Mouse (Mus musculus) cerebellum, postnatal 10 days (tissue): ENCODE measurements at regions not wholly inside any gene's neighbourhood (a gene's known extent, or its start where the extent isn't known, plus 50 kb on each side); places are given as distances from the start of the nearest gene placed in this dataset.
A peak's percentile ranks its signal among the peaks of the same experiment; 100 is the strongest.

Experiments used
- DNase-seq, 2 experiments: peaks; one replicate each; pipeline ENCODE4 v3.0.0; 2021; ENCODE audit warnings: mixed read lengths in 2 of 2

DNA sequence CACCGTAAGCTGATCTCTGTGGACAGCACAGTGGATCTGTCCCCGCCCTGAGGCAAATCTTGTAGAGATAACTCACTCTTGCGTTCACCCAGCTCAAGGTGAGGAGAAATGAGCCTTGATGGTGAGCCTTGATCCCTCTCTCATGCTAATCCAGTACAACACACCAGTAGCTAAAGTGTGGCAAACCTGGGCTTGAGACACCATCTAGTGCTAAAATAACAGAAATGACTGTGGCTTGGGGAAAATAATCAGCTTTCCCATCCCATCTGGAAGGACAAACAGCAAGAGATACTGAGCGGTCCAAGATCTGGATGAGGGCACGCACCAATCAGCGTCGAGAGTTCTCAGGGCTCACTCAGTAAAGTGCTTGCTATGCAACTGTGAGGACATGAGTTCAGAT, 50.9 kb upstream of the Cbln4 start:
- DNase-seq, result no peak

DNA sequence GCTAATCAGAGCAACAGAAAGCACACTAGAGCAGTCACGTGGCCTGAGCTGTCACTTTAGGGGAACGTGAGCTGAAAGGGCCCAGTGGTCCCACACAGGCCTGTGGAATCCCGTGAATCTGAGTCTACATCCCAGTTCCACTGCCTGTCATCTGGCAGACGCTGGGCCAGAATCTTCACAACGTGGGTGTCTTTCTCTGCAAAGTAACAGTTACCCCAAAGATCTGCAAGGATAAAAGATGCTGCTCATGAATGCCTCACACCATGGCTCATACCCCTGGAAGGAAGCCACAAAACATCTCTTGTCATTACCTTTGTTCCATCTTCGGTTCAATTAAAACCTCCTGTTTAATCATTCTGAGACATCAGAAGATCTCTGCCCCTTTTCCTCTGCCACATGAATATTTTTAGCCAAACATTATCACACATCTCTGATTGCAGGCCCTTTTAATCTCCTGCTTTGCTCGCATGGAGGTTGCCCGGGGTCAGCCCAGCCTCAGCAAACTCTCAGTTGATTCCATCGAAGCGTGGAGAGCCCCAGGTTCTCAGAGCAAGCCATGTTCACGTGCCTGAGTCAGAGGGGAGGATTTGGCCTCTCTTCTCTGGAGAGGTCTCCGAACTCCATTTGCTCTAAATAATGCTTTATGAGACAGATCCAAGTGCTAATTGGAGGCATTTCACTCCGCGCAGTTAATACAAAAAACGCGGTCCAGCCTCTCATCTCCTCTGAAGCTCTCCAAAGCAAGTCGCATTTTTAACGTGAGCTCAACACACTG, 60.8 kb upstream of the Cbln4 start:
- DNase-seq, result peak; percentile 34 to 60

DNA sequence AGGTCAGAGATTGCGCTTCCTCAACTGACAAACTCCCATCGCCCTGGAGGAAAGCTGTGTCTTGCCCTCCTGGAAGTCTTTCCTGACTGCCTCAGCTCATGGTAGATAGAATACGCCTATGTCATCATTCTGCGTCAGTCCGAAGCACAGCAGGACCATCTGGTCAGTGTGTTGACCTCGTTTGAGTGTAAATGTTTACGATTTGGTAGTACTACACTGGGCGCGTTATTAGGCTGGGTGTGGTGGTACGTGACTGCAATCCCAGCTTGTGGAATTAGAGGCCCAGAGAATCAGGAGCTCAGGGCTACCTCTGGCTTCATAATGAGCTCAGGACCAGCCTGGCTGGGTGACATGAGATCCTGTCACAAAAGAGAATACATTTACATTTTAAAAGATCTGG, 62.0 kb upstream of the Cbln4 start:
- DNase-seq, result peak; percentile 68 to 73

DNA sequence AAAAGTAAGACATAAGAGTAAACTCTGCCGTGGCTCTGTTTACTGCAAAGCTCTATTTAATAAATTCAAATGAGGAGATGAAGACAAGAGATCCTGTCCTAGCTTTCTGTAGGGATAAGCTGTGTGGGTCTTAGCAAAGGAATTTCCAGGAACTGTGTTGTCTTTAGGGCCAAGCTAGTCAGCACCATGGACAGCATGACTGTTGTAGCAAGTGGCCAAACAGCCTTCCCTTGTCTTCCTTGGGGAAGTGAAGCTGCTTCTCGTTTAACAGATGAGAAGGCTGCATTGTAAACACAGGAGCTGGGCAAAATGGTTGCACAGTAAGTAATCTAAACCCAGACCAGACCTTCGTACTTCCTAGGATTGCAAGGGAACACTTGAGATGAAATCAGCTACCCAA, 67.4 kb upstream of the Cbln4 start:
- DNase-seq, result peak in 1 of 2 experiments; percentile 22

DNA sequence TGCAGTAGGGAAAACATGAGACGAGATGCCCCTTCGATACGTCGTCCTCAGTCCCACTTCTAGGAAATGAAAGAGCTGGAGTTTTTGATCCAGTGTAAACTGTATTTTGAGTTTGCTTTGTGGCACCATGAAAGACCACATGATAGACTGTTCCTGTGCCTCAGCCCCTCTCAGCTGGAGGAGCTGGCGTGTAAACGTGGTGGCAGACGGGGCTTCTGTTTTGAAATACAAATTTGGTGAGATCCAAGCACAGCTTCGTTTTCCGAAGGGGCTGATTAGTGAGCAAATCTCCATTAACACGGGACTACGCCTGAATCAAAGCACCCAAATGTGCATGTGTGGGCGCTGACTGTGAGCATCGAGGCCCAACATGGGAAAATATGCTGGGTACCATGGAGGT, 70.4 kb upstream of the Cbln4 start:
- DNase-seq, result no peak

DNA sequence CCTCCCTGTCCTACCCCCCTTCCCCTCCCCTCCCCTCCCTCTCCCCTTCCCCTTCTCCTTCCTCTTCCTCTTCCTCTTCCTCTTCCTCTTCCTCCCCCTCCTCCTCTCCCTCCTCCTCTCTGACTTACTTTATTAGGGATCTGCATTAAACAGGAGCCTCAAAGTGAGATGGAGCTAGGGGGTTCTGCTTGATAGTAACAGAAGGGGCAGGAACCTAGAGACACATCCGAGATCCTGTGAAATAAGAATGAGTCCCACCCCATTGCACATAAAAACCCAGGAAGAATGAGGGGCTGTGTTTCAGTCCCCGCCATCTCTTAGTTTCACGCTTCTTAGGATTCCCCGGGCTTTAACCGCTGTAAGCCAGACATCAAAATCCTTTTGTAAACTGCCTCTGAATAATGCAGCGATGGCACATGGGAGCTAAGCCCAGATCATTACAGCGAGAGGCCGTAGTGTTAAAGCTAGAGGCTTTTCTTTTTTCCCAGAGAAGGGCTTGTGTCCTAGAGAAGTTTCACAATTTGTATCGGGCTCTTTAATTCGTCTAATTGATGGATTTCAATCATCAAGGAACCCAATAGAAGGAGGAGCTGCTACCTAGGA, 72.4 kb upstream of the Cbln4 start:
- DNase-seq, result no peak

DNA sequence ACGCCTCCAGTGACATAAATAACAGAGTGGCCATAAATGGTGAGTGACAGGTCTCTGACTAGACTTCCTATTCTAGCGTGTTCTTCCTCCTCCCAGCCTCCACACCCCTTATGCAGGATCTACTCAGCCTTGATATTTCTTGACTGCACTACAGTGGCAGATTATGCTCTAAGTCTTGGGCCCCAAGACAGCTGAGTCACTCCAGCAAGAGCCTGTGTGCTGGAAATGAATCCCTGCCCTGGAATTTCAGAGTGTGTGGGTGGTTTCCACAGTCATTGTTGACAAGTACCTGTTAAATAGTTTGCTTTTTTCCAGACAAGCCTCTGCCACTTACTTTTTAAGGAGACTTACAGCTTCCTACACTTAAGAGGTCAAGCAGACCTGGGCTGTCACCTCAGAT, 84.3 kb upstream of the Cbln4 start:
- DNase-seq, result no peak

DNA sequence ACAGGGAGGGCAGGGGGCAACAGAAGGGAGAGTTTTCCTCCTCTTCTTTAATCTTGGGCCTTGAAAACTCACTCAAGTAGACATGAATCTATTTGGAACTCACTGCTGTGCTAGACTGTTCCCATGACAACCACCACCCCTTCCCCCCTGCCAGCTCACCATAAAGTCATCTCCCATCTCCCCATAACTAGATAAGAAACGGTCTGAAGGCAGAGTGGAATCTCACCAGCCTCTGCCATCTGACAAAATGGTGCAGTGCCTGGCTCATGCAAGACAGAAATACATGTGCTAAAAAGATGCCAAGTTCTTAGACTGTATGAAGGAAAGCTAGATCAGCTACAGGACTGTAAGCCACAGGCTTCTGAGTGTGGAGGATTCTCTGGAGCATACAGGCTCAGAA, 88.0 kb upstream of the Cbln4 start:
- DNase-seq, result no peak

DNA sequence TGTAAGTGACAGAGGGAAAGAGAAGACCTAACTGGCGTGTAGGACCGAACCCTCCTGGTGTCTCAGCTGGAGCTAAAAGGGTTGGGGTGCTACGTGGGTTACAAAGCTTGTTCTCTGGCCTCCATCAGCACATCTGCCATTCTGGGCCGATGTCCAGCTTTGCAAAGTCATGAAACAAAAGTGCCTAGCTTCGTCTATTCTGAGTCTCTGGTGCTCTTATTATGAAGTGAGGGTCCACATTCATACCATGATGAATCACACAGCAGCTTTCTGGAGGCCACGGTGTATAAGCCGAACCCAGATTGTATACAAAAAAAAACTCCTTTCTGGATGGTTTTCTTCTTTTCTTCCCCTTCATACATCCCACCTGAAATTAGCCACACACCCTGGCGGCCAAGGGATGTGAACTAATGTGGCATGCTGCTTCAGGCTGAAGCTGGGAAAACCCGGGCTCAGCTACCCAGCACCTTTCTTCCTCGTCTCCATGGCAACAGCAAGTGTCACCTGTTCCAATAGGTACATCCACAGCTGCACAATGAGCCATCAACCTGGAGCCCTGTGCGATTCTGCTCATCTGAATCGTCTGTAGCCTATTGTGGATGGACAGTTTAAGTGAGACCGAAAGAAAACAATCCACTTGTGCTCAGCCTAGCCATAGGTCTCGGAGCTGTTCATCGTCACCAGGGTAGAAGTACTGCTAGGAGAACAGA, 89.5 kb upstream of the Cbln4 start:
- DNase-seq, result peak; percentile 56 to 70

DNA sequence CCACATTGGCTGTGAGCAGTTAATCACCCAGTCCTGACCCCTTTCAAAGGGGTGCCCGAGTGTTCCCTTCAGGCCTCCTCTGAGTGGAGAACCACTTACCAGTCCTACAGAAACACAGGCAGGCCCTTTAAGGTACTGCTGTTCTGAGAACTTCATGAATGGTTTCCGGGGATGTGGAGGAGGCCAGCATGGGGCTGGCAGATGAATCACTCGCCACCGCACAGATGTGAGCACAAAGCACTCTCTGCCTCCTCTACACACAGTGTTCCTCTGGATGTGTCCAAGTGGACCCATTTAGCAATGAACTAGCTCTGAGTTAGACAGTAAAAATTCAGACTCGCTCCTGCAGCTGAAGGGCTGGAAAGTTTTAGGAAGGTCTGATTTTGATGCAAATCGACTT, 96.8 kb upstream of the Cbln4 start:
- DNase-seq, result no peak

DNA sequence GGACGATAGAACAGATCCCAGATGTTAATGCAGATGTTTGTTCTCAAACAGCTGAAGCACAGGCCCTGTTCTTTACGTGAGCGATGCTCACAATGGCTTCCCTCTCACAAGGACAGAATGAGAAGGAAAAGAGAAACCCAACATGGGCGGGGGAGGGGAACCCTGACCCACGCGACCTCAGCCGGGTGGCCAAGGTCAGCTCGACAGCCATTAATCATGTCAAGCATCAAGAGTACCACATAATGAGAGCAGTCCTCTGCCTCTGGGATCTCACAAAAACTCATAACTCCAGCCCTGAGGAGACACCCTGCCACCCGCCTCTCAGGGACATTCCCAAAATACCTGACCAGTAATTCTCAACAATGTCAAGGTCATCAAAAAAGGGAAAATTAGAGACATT, 100.0 kb upstream of the Cbln4 start:
- DNase-seq, result no peak

DNA sequence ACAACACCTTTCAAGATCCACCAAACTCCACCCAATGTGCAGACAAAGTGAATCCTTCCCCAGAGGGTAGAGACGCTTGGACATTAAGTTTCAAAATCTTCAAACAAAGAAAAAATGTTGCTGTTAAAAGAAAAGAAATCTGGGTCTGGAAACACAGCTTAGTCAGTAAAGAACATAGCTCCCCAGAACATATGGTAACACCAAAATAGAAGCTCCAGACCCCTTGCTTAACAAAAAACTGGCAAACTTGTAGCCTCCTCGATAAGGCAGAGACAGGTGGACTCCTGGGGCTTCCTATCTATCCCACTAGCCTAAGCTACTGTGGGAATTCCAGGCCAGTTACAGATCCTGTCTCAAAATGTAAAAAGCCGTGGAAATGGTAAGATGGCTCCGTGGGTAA, 99.6 kb upstream of the Mc3r start:
- DNase-seq, result no peak

DNA sequence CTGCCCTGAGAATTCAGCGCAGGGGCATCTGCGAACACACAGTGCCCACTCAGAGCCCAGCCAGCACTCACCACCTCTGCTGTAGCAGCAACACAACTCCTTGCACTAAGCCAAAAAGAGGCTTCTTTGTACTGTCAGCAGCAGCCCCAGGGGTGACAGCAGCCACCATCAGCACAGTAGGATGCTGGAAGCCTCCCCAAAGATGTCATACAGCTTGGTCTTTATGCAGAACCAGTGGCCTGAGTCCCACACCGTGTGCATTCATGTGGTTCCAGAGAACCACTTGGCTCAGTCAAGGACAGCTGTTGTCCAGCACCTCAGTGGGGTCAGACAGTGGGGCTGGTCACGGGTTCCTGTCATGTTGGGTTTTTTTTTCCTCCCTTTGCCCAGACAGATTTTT, 98.6 kb upstream of the Mc3r start:
- DNase-seq, result peak; percentile 60 to 72

DNA sequence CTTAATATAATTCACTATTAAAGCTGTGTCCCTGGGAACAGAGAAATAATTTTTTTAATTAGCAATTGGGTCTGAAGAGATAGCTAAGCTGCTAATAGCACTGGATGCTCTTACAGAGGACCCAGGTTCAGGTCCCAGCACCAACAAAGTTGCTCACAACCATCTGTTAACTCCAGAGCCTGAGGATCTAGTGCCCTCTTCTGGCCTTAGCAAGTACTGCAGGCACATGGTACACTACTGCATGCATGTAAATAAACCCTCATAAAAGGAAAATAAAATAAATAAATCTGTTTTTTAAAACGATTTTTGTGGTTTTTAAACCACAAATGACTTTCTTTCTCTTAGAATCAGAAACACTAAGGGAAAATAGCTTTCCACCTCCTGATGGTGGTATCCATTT, 97.4 kb upstream of the Mc3r start:
- peak in 1 of 2 experiments; percentile 19 for DNase-seq

DNA sequence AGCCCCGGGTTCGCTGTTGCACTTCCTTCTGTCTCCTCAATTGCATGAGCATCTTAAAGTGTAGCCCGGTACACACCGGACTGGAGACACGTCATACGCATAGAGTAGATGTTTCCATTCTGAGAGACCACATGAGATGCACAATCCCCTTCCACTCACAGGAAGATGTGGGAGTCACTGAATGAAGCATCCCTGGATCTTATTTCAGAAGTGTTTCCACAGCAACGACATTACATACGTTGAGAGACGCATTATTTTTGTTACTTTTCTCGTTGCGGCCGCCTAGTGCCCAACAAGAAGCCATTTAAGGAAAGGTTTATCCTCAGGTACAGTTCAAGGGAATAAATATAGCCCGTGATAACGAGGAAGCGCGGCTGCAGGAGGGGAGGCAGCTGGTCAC, 88.4 kb upstream of the Mc3r start:
- no peak for DNase-seq

DNA sequence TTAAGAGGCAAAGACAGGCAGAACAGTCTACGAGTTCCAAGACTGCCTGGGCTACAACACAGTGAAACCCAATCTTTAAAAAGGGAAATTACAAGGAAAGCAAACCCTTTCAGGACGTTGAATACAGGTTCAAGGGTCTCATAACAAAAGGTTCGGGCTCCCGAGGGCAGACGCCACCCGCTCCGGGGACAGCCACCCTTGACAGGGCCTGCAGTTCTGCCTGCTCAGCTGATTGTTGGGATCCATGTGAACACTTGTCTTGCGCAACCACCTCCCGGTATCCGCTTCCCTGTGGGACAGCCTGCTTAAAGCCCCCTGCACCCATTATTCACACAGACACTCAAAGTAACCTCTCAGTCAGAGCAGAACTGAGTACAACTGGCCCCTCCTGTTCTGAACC, 70.9 kb upstream of the Mc3r start:
- DNase-seq, result no peak

DNA sequence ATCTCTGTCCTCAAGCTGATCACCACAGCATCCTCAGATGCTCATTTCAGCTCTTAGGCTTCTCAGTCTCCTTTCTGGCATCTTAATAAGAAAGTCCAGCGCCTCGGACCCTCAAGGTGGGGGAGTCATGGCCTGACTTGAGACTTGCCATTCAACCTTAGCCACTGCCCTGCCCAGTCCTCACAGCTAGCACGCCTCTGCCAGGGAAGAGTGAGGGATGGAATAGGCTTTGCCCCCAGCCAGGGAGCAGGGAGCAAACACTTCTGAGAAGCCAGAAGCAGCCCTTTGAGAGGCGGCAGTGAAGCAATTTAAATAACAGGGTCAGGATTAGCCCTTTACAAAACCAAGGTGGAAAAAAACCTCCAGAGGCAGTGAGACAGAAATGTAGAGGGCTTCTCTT, 69.0 kb upstream of the Mc3r start:
- no peak for DNase-seq

DNA sequence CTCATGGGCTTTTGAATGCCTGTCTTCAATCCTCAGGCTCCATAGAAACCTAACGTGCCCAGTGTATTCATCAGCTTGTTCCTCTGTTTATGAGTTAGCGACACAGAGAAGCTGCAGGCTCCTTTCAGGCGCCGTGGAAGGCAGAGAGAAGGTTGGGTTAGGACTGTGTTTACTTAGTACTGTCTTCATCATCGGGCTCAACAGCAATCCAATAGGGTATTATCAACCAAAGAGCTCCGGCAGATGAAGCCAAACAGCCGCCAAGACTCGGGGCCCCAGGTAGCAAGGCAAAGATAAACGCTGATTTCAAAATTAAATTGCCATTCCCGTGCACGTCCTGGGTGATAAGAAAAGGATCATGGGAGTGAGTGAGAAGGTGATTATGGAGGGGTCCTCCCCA, 50.5 kb upstream of the Mc3r start:
- no peak for DNase-seq
